Mouse (Mus musculus) brain, embryonic 14.5 days (tissue): ENCODE data around the gene Dnajc12. TPM values are rescaled to one million over a fixed set of nuclear protein-coding genes. Genes with fewer than 3 reads are reported as not detected.
"Not testable (repeated sequence)": the region's sequence is repeated elsewhere in the genome, so short reads cannot be mapped to it uniquely, and the experiment has no call there.

Experiments
- DNase-seq: peaks from one replicate; pipeline ENCODE4 v3.0.0-alpha.2; 2011; ENCODE audit warnings: low read depth
- CTCF ChIP-seq: fragments of 200-500 bp; IDR thresholded peaks from 2 replicates; pipeline ENCODE4 v1.5.1; 2012; ENCODE audit warnings: inconsistent platforms, mild to moderate bottlenecking, moderate library complexity, borderline replicate concordance; ENCODE audit not compliant: insufficient read depth, insufficient read length; ENCODE audit errors: extremely low read depth
- POLR2A ChIP-seq: fragments of 200-500 bp; IDR thresholded peaks from 2 replicates; pipeline ENCODE4 v1.6.1; 2012; ENCODE audit warnings: mild to moderate bottlenecking, inconsistent platforms, borderline replicate concordance; ENCODE audit not compliant: poor library complexity, insufficient read depth, insufficient read length, severe bottlenecking; ENCODE audit errors: extremely low read depth
- polyA plus RNA-seq: library from polyadenylated mRNA; depleted of rRNA; stranded (reverse); fragments of >200 nt; gene quantifications from 2 replicates; pipeline ENCODE4 v1.2.3, GENCODE M21; 2012

The Dnajc12 gene
- polyA plus RNA-seq, 1 experiment, result 11.5 TPM

GRCm38 (mm10) chr10:63388948-63389347, 6.7 kb downstream of the Dnajc12 start:
- no peak for TF ChIP-seq CTCF
- no peak for TF ChIP-seq POLR2A
- DNase-seq, result no peak

- TF ChIP-seq CTCF (no peak), POLR2A (no peak)
- DNase-seq, result no peak
Measured at GRCm38 (mm10) chr10:63396963-63397362, 14.7 kb downstream of the Dnajc12 start.

GRCm38 (mm10) chr10:63402731-63403504, 20.7 kb downstream of the Dnajc12 start:
- no peak for DNase-seq
- TF ChIP-seq POLR2A (no peak), CTCF (no peak)

- no peak for DNase-seq
- TF ChIP-seq CTCF (no peak), POLR2A (no peak)
Measured at GRCm38 (mm10) chr10:63403636-63404035, 21.4 kb downstream of the Dnajc12 start.

- TF ChIP-seq POLR2A, result no peak
- no peak for TF ChIP-seq CTCF
- DNase-seq, result peak; percentile 55
Measured at GRCm38 (mm10) chr10:63410162-63410956, 28.1 kb downstream of the Dnajc12 start.

- DNase-seq, result not testable (repeated sequence)
Measured at GRCm38 (mm10) chr10:63411674-63412073, 29.4 kb downstream of the Dnajc12 start.

GRCm38 (mm10) chr10:63412756-63413155, 30.5 kb downstream of the Dnajc12 start:
- DNase-seq, result no peak
- TF ChIP-seq POLR2A (no peak), CTCF (no peak)

- TF ChIP-seq POLR2A (no peak), CTCF (no peak)
- no peak for DNase-seq
Measured at GRCm38 (mm10) chr10:63415287-63415686, 33.0 kb downstream of the Dnajc12 start.

- TF ChIP-seq CTCF (no peak), POLR2A (no peak)
- DNase-seq, result no peak
Measured at GRCm38 (mm10) chr10:63415850-63416249, 33.6 kb downstream of the Dnajc12 start.

GRCm38 (mm10) chr10:63417061-63417460, 34.8 kb downstream of the Dnajc12 start:
- no peak for DNase-seq
- no peak for TF ChIP-seq POLR2A
- TF ChIP-seq CTCF, result no peak

GRCm38 (mm10) chr10:63421739-63422735, 39.8 kb downstream of the Dnajc12 start, which contains the start of gene Gm7075:
Gm7075 (minus strand) TSS chr10:63421789.
- TF ChIP-seq CTCF (peak; percentile 55; the same call in 1 of the 2 replicates), POLR2A (no peak)
- DNase-seq, result peak; percentile 27

GRCm38 (mm10) chr10:63422736-63422992, 40.4 kb downstream of the Dnajc12 start:
- TF ChIP-seq CTCF (peak; percentile 44; the same call in 1 of the 2 replicates), POLR2A (no peak)

More at GRCm38 (mm10) chr10:63422736-63422992, 40.4 kb downstream of the Dnajc12 start:
- DNase-seq, result peak; percentile 35
